ENCODE assay signal across 17 mouse cellular contexts in the genomic region with DNA sequence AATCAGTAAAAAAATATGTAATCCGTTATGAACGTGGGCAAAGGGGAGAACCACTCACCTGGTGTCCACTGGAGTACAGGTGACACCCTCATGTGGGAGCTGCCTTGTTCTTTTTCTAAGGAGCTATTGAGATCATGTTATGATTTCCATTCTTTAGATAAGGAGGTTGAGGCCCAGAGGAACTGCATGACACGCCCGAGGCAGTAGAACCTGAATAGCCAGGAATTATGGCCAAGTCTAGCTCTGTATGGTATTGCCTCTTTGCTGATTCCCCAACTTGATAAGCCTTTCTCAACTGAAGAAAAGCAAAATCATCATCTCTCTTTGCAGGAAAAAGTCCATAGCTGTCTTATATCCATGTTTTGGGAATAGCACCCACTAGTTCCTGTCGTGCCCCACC. TPM values are rescaled to one million over a fixed set of nuclear protein-coding genes. Genes with fewer than 3 reads are reported as not detected.
DNase-seq lines count a peak whose midpoint lies in the region; ATAC-seq lines count a peak whose summit lies in the region.
"Had no signal": no experiment of that assay in that cellular context is flagged by ENCODE, and none has a peak within 500 bp of the region (broad histone marks: within the 10 kb centered on the region; RNA-seq: fewer than 3 reads in every experiment).

No protein-coding gene starts in this region.

- peak; percentile 57 for ATAC-seq in lung, embryonic 16.5 days (ENCODE audit: low read depth)
- peak; percentile 49; the same call in 1 of the 2 replicates for ATAC-seq in stomach, embryonic 16.5 days (ENCODE audit: insufficient read depth, low FRiP score)
- ATAC-seq: forebrain, embryonic 15.5 days had no signal

- H3K27ac ChIP-seq in lung, embryonic 16.5 days (ENCODE audit: low read length) = no peak overlapping the region
- peak overlapping the region; percentile 68 for H3K27ac ChIP-seq in stomach, embryonic 16.5 days (ENCODE audit: low read length)
- H3K27ac ChIP-seq: embryonic facial prominence, embryonic 12.5 days; forebrain, embryonic 15.5 days; heart, embryonic 13.5 days had no signal

- H3K36me3 ChIP-seq in lung, embryonic 16.5 days (ENCODE audit: control insufficient read depth, insufficient read depth, low read length) = no peaks in the 10 kb centered on the region
- H3K36me3 ChIP-seq in stomach, embryonic 16.5 days (ENCODE audit: control insufficient read depth, insufficient read depth, low read length) = no peaks in the 10 kb centered on the region
- H3K36me3 ChIP-seq: embryonic facial prominence, embryonic 12.5 days; forebrain, embryonic 15.5 days; heart, embryonic 13.5 days had no signal

- H3K4me1 ChIP-seq in lung, embryonic 16.5 days (replicated peaks; ENCODE audit: control insufficient read depth, insufficient read depth, low read length) = peaks cover 3% of the 10 kb centered on the region; the same call in 1 of the 2 replicates
- H3K4me1 ChIP-seq in stomach, embryonic 16.5 days (ENCODE audit: control insufficient read depth, insufficient read depth, low read length) = no peaks in the 10 kb centered on the region; the same call in 1 of the 2 replicates
- H3K4me1 ChIP-seq: embryonic facial prominence, embryonic 12.5 days; forebrain, embryonic 15.5 days; heart, embryonic 13.5 days had no signal

- H3K9ac ChIP-seq in lung, embryonic 16.5 days (ENCODE audit: low read length) = no peak overlapping the region
- H3K9ac ChIP-seq in stomach, embryonic 16.5 days (ENCODE audit: low read length) = no peak overlapping the region
- H3K9ac ChIP-seq: embryonic facial prominence, embryonic 12.5 days; forebrain, embryonic 15.5 days; heart, embryonic 13.5 days had no signal

- H3K4me2 ChIP-seq in lung, embryonic 16.5 days (ENCODE audit: low read depth, low read length) = no peak overlapping the region
- H3K4me2 ChIP-seq in stomach, embryonic 16.5 days (ENCODE audit: low read depth, low read length) = no peak overlapping the region
- H3K4me2 ChIP-seq: embryonic facial prominence, embryonic 12.5 days; forebrain, embryonic 15.5 days; heart, embryonic 13.5 days had no signal

- DNase-seq in lung, postnatal 14 days = no peak
- DNase-seq in urinary bladder, postnatal 36 days (ENCODE audit: low spot score in 2 of 2) = peak; percentile 47 to 51
- no peak for DNase-seq in urinary bladder, postnatal 4 days (ENCODE audit: low spot score in 2 of 2)
- DNase-seq in frontal cortex, postnatal 36 days (ENCODE audit: low spot score in 2 of 2) = no peak
- no peak for DNase-seq in yolk sac, embryonic 10.5 days (ENCODE audit: low spot score)
- DNase-seq: adrenal gland, postnatal 10 days; cerebellum, adult 11 months; cerebellum, adult 8-10 months; cerebellum, postnatal 14 days; gastrocnemius, postnatal 14 days; heart, postnatal 36 days had no signal

- H3K4me3 ChIP-seq in lung, embryonic 16.5 days (ENCODE audit: low read length) = no peak overlapping the region
- H3K4me3 ChIP-seq in stomach, embryonic 16.5 days (replicated peaks; ENCODE audit: low read length) = no peak overlapping the region
- H3K4me3 ChIP-seq: embryonic facial prominence, embryonic 12.5 days; forebrain, embryonic 15.5 days; heart, embryonic 13.5 days had no signal

- 66% methylated on average over 5 of the region's 5 CpGs for WGBS in lung, embryonic 16.5 days
- 69% methylated on average over 5 of the region's 5 CpGs for WGBS in stomach, embryonic 16.5 days

- no peaks in the 10 kb centered on the region for H3K27me3 ChIP-seq in lung, embryonic 16.5 days (ENCODE audit: control insufficient read depth, insufficient read depth, low read depth, low read length)
- H3K27me3 ChIP-seq in stomach, embryonic 16.5 days (ENCODE audit: control insufficient read depth, insufficient read depth, low read length) = no peaks in the 10 kb centered on the region
- H3K27me3 ChIP-seq: embryonic facial prominence, embryonic 12.5 days; forebrain, embryonic 15.5 days; heart, embryonic 13.5 days had no signal

- no peaks in the 10 kb centered on the region for H3K9me3 ChIP-seq in lung, embryonic 16.5 days (ENCODE audit: control insufficient read depth, low read length)
- H3K9me3 ChIP-seq in stomach, embryonic 16.5 days (replicated peaks; ENCODE audit: control insufficient read depth, low read length) = no peaks in the 10 kb centered on the region
- H3K9me3 ChIP-seq: embryonic facial prominence, embryonic 12.5 days; forebrain, embryonic 15.5 days; heart, embryonic 13.5 days had no signal

RNA-seq across cellular contexts. Expression of a gene that starts 22.7 kb away (rescaled TPM):
- 17.7 and 18.2 TPM in 2 replicates for polyA plus RNA-seq in lung, embryonic 16.5 days (2015; fragmentation: Nextera tagmentation; extraction: Ambion mirVana)
- polyA plus RNA-seq in stomach, embryonic 16.5 days (2015; fragmentation: Nextera tagmentation; extraction: Ambion mirVana) = 20.3 and 21.4 TPM in 2 replicates
- polyA plus RNA-seq: C2C12 had no signal

Comparison
In these comparisons a context has a peak if more than half of its experiments do, and no peak if none do; other contexts are left out.
1. DNase-seq: peak in urinary bladder, postnatal 36 days (2 of 2); none in lung, postnatal 14 days (single experiment), urinary bladder, postnatal 4 days (0 of 2), frontal cortex, postnatal 36 days (0 of 2) and yolk sac, embryonic 10.5 days (single experiment).